In the genomic region with DNA sequence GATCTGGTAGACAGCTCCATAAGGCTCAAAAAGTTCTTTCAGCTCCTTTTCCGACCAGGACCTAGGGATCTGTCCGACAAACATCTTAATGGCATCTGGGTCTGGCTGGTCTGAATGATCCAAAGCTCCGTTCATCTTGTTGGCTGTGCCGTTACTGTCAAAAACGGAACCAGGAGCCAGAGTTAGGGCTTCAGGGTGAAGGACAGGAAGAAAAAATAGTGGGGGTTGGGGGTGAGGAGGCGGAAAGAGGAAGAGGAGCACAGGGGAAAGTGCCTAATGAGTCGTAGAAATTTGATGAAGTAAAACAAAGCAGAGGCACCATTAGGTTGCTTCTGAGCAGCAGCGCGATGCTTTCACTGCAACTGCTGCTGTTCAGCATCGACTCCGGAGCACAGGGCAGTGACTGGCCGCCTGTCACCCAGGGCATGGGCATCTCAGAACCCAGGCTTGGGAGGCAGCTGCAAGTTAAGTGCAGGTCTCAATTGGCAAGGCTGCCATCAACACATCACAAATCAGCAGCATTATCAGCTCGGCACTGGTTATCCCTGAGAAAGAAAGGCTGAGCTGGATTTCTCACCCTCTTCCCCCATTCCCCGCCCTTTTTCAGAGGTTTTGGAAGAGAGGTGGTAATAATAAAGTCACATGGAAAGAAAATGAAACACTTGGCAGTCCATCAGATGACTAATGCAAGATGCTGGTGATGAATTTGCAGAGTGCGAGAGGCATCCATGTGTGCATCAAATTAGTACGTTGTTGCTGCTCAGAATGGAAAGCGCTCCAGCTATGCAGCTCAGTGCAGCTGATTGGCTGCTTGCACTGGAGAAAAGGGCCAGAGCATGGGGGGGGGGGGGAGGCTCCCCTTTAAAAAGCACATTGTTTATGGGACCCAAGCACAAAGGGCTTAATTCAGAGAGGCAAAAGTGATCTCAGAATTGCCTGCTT, we compare ENCODE assay signal across 8 mouse cellular contexts.
DNase-seq lines count a peak whose midpoint lies in the region; ATAC-seq and TF ChIP-seq lines count a peak whose summit lies in the region.

No protein-coding gene starts in this region.

- peak overlapping the region; percentile 75 for H3K4me2 ChIP-seq in embryonic facial prominence, embryonic 15.5 days (replicated peaks)

- 8% methylated on average over 17 of the region's 17 CpGs for WGBS in embryonic facial prominence, embryonic 15.5 days
- WGBS in small intestine, adult 2 months = 36% methylated on average over 17 of the region's 17 CpGs

- DNase-seq in adipocyte (ENCODE audit: low spot score) = peak; percentile 45
- DNase-seq in left cerebral cortex, postnatal 14 days (ENCODE audit: low spot score in 2 of 2) = peak; percentile 61 to 80
- DNase-seq in mesoderm, embryonic 11.5 days (ENCODE audit: low read depth, low spot score) = peak; percentile 54
- DNase-seq in testis, postnatal 10 days (ENCODE audit: low spot score) = no peak

- ATAC-seq in CD4-positive, CD25-positive, alpha-beta regulatory T cell, adult 4 months = peak; percentile 15
- peak; percentile 79 for ATAC-seq in embryonic facial prominence, embryonic 15.5 days (ENCODE audit: insufficient number of reproducible peaks, low FRiP score, low TSS enrichment, low read depth)
- ATAC-seq in hematopoietic stem cell, adult 5-6 weeks (replicated peaks in 1 of 2; ENCODE audit: insufficient read depth in 1 of 2, low FRiP score in 2 of 2, low TSS enrichment in 1 of 2, low read depth in 1 of 2, poor library complexity in 2 of 2, severe bottlenecking in 2 of 2) = peak; percentile 39 to 42

- H3K4me3 ChIP-seq in embryonic facial prominence, embryonic 15.5 days (replicated peaks) = peak overlapping the region; percentile 40
- peak overlapping the region; percentile 71 for H3K4me3 ChIP-seq in small intestine, adult 2 months (ENCODE audit: low read depth, low read length)

- peak overlapping the region; percentile 4; the same call in 1 of the 2 replicates for H3K9ac ChIP-seq in embryonic facial prominence, embryonic 15.5 days

- peaks cover 16% of the 10 kb centered on the region for H3K4me1 ChIP-seq in embryonic facial prominence, embryonic 15.5 days
- peaks cover 7% of the 10 kb centered on the region for H3K4me1 ChIP-seq in small intestine, adult 2 months (ENCODE audit: control insufficient read depth, insufficient read depth, insufficient read length, low read length)

- TF ChIP-seq CTCF in small intestine, adult 2 months (IDR thresholded peaks at IDR 0.05; ENCODE audit: extremely low read depth, insufficient read length, insufficient replicate concordance, low read depth, low read length) = no peak

- intact Hi-C loops in left cerebral cortex, postnatal 14 days (cut with DNase I) = loop anchor here (5.0 kb wide), 1 partner anchor 151 kb away; no protein-coding TSS in a partner anchor

- H3K36me3 ChIP-seq in embryonic facial prominence, embryonic 15.5 days = no peaks in the 10 kb centered on the region
- no peaks in the 10 kb centered on the region for H3K36me3 ChIP-seq in small intestine, adult 2 months (ENCODE audit: control insufficient read depth, insufficient read depth, low read length)

- H3K27me3 ChIP-seq in embryonic facial prominence, embryonic 15.5 days = no peaks in the 10 kb centered on the region
- no peaks in the 10 kb centered on the region for H3K27me3 ChIP-seq in small intestine, adult 2 months (ENCODE audit: control insufficient read depth, insufficient read depth, low read length)

- H3K27ac ChIP-seq in embryonic facial prominence, embryonic 15.5 days (replicated peaks) = peak overlapping the region; percentile 73
- peak overlapping the region; percentile 82 for H3K27ac ChIP-seq in small intestine, adult 2 months (ENCODE audit: insufficient read depth, low read depth, low read length)

- no peak for TF ChIP-seq POLR2A in small intestine, adult 2 months (IDR thresholded peaks at IDR 0.05; ENCODE audit: low read depth, low read length)

- H3K9me3 ChIP-seq in embryonic facial prominence, embryonic 15.5 days (replicated peaks) = no peaks in the 10 kb centered on the region

Comparison
In these comparisons a context has a peak if more than half of its experiments do, and no peak if none do; other contexts are left out.
1. ATAC-seq: peak in every context shown above with its lines; median percentile 79 in embryonic facial prominence, embryonic 15.5 days; 40 in hematopoietic stem cell, adult 5-6 weeks; 15 in CD4-positive, CD25-positive, alpha-beta regulatory T cell, adult 4 months.